Mouse (Mus musculus) kidney, adult 2 months (tissue): Measurements from ENCODE around the gene Tpi1.

Experiments used
- CTCF ChIP-seq: fragments of 200-500 bp; conservative IDR thresholded peaks from 2 replicates; pipeline ENCODE4 v1.5.1; 2011; ENCODE audit warnings: low read depth, mild to moderate bottlenecking, control low read depth, low read length, moderate library complexity, mixed read lengths; ENCODE audit not compliant: insufficient read depth, insufficient read length
- POLR2A ChIP-seq: fragments of 200-500 bp; IDR thresholded peaks from one replicate; pipeline ENCODE4 v1.6.1; 2011; ENCODE audit warnings: low read depth, low read length, control low read depth

DNA sequence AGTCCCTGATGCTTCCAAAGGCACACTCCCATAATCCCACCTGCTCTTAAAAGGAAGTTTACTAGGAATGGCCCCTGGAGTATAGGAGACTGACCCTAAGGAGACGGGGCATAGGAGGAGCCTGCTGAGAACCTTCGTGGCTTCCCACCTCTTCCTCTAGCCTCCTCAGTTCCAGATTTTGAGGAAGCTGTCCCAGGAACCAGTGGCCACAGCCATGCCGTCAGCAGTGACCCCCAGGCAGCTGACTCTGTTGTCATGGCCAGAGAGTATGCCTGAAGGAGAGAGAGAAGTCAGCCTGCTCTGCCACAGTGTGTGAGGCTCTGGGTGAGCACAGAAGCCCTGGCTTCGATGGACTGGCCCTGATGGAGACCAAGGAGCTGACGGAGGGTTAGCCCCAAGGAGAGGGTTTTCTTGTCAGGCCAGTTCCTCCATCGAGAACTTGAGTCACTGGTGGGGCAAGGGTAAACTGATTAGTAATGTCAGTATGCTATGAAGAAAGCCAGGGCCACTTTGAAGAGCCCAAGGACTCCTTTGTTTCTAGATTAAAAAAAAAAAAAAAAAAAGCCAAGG lies 20.5 kb upstream of the Tpi1 start:
- TF ChIP-seq CTCF (no peak), POLR2A (no peak)
